Mouse (Mus musculus): ENCODE measurements at regions not wholly inside any gene's neighbourhood (a gene's known extent, or its start where the extent isn't known, plus 50 kb on each side); places are given as distances from the start of the nearest gene placed in this dataset.
A peak's percentile ranks its signal among the peaks of the same experiment; 100 is the strongest.

DNA sequence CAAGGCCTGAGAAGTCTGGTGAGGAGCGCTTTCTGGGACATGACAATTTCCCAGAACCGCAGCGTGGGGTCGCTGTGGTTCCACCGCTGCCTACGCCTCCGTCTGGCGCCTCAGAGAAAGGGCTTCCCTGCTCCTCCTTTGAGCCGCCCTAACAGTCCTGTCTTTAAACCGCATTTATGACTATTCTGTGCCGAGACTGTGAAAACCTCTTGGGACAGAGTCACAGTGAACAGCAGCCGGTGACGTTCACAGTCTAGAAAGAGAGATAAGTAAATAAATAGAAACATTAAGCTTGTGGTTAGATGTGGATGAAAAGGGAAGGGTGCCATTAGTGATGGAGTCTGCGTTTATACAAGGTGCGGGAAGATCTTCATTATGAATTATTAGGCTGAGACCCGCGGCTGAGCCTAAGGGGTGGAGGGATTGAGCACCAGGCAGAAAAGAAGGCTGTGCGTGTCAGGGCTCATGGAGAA, 59.1 kb upstream of the Ssx2ip start:
- Histone ChIP-seq H3K27me3 (ENCODE audit: control insufficient read depth, insufficient read depth, low read length) (no peaks in the 10 kb centered on the region), H3K4me3 (replicated peaks; ENCODE audit: low read length) (peak overlapping the region; percentile 30), H3K9ac (ENCODE audit: low read length) (peak overlapping the region; percentile 26), H3K27ac (ENCODE audit: low read length) (no peak overlapping the region), H3K9me3 (replicated peaks; ENCODE audit: control insufficient read depth, low read length) (no peaks in the 10 kb centered on the region), H3K36me3 (ENCODE audit: control insufficient read depth, insufficient read depth, low read length) (no peaks in the 10 kb centered on the region), H3K4me2 (ENCODE audit: low read depth, low read length) (peak overlapping the region; percentile 47), H3K4me1 (ENCODE audit: control insufficient read depth, insufficient read depth, low read length) (peaks cover 3% of the 10 kb centered on the region; the same call in 1 of the 2 replicates)
- WGBS = 5% methylated on average over 18 of the region's 18 CpGs
- ATAC-seq (ENCODE audit: insufficient read depth, low FRiP score) = peak; percentile 62; the same call in 1 of the 2 replicates

DNA sequence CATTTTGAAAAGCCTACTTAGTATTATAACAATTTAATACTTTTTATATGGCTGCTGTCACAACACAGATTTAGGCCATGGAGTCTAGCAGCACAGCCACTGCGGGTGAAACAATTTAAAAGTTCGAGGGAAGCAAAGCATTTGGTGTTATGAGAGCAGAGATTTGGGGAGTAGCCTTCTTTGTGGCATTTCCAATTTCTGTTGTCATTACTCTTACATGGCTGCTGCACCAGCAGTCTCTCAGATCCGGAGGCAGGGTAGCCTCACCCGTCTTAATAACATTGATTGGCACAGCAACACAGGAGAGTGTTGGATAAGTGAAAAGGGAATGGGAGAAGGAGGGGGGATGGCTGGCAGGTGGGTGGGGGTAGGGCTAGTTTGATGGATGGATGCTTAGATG, 58.5 kb upstream of the Ssx2ip start:
- WGBS = 55% methylated on average over 4 of the region's 4 CpGs
- H3K4me1 ChIP-seq (ENCODE audit: control insufficient read depth, insufficient read depth, low read length) = peaks cover 1% of the 10 kb centered on the region; the same call in 1 of the 2 replicates
- H3K27me3 ChIP-seq (ENCODE audit: control insufficient read depth, insufficient read depth, low read length) = no peaks in the 10 kb centered on the region
- ATAC-seq (ENCODE audit: insufficient read depth, low FRiP score) = no peak
- no peak overlapping the region for H3K4me3 ChIP-seq (replicated peaks; ENCODE audit: low read length)
- H3K36me3 ChIP-seq (ENCODE audit: control insufficient read depth, insufficient read depth, low read length) = no peaks in the 10 kb centered on the region
- no peaks in the 10 kb centered on the region for H3K9me3 ChIP-seq (replicated peaks; ENCODE audit: control insufficient read depth, low read length)
- peak overlapping the region; percentile 47; the same call in 1 of the 2 replicates for H3K4me2 ChIP-seq (ENCODE audit: low read depth, low read length)
- H3K27ac ChIP-seq (ENCODE audit: low read length) = no peak overlapping the region
- no peak overlapping the region for H3K9ac ChIP-seq (ENCODE audit: low read length)

DNA sequence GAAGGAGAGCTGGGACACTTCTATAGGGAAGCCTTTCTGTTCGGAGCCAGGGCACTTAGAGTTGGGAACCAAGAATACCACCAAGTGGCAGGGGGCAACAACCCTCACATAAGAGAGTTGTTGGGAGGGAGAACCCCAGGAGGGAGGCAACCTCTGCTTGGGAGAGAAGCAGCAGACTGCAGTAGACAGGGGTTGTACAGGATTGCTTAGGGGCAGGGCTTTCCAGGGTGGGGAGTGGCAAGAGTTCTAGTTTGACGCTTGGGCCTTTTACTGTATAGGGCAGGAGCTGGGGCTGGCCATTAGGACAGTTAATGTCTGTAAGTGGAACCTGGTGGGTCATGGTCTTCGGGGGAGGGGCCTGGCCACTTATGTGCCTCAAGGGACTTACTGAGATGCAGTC, 57.1 kb upstream of the Ssx2ip start:
- Histone ChIP-seq H3K4me1 (ENCODE audit: control insufficient read depth, insufficient read depth, low read length) (no peaks in the 10 kb centered on the region), H3K9me3 (replicated peaks; ENCODE audit: control insufficient read depth, low read length) (no peaks in the 10 kb centered on the region), H3K9ac (ENCODE audit: low read length) (no peak overlapping the region), H3K27ac (ENCODE audit: low read length) (no peak overlapping the region), H3K4me2 (ENCODE audit: low read depth, low read length) (no peak overlapping the region), H3K4me3 (replicated peaks; ENCODE audit: low read length) (no peak overlapping the region), H3K36me3 (ENCODE audit: control insufficient read depth, insufficient read depth, low read length) (no peaks in the 10 kb centered on the region), H3K27me3 (ENCODE audit: control insufficient read depth, insufficient read depth, low read length) (no peaks in the 10 kb centered on the region)
- 83% methylated on average over 3 of the region's 3 CpGs for WGBS
- no peak for ATAC-seq (ENCODE audit: insufficient read depth, low FRiP score)

DNA sequence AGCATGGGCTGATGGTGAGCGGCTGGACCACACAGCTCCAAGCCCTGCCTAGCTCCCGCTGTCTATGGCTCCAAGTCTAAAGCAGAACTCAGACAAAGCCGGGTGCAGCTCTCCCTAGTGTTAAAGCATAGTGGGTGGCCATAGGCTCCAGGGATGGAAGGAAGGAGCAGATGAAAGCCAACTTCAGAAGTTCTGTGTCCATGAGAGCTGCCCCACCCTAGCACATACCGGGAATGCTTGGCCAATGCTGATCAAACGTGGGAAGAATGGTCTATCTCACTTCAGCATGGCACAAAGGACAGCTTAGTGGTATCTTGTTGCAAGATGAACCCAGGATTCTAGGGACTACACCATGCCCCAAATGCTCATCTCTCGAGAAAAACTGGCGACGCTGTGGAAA, 55.5 kb upstream of the Ssx2ip start:
- Histone ChIP-seq H3K4me3 (replicated peaks; ENCODE audit: low read length) (no peak overlapping the region), H3K27ac (ENCODE audit: low read length) (no peak overlapping the region), H3K9me3 (replicated peaks; ENCODE audit: control insufficient read depth, low read length) (no peaks in the 10 kb centered on the region), H3K4me2 (ENCODE audit: low read depth, low read length) (no peak overlapping the region), H3K9ac (ENCODE audit: low read length) (no peak overlapping the region), H3K4me1 (ENCODE audit: control insufficient read depth, insufficient read depth, low read length) (no peaks in the 10 kb centered on the region), H3K36me3 (ENCODE audit: control insufficient read depth, insufficient read depth, low read length) (no peaks in the 10 kb centered on the region), H3K27me3 (ENCODE audit: control insufficient read depth, insufficient read depth, low read length) (no peaks in the 10 kb centered on the region)
- ATAC-seq (ENCODE audit: insufficient read depth, low FRiP score) = no peak
- 75% methylated on average over 8 of the region's 8 CpGs for WGBS

DNA sequence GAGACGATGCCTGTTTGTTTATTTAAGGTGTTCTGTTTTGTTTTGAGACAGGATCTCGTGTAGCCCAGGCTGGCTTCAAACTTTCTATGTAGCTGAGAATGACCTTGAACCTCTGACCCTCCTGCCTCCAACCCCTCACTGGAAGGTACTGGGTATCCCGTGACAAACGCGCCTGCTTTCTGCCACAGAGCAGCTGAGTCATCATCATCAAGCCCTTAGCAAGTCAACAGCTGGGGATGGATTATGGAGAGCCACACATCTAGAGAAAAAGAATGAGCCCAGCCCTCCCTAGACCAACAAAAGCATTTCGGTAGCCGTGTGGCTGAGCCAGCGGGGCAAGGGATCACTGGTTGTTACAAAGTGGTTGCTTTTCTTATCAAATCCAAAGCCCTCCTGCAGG, 55.0 kb upstream of the Ssx2ip start:
- H3K27me3 ChIP-seq (ENCODE audit: control insufficient read depth, insufficient read depth, low read length) = no peaks in the 10 kb centered on the region
- no peaks in the 10 kb centered on the region for H3K9me3 ChIP-seq (replicated peaks; ENCODE audit: control insufficient read depth, low read length)
- H3K27ac ChIP-seq (ENCODE audit: low read length) = no peak overlapping the region
- no peak overlapping the region for H3K4me3 ChIP-seq (replicated peaks; ENCODE audit: low read length)
- H3K36me3 ChIP-seq (ENCODE audit: control insufficient read depth, insufficient read depth, low read length) = no peaks in the 10 kb centered on the region
- no peak overlapping the region for H3K4me2 ChIP-seq (ENCODE audit: low read depth, low read length)
- WGBS = 45% methylated on average over 8 of the region's 8 CpGs
- ATAC-seq (ENCODE audit: insufficient read depth, low FRiP score) = no peak
- no peak overlapping the region for H3K9ac ChIP-seq (ENCODE audit: low read length)
- no peaks in the 10 kb centered on the region for H3K4me1 ChIP-seq (ENCODE audit: control insufficient read depth, insufficient read depth, low read length)

DNA sequence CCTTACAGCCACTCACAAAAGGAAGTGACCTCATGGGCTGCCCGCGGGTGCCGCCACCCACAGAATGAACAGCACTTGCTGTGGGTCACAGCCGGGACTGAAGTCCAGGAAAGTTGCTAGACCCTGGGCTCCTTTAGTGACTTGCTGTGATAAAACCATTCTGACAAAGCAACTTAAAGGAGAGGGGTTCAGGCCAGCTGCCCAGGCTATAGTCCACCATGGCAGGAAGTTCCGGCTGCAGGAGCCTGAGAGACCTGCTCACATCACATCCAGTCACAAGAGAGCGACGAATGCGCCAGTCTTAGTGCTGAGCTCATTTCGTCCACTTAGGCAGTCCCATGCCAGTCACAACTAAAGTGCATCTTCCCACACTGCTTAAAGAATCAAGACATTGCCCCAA, 54.3 kb upstream of the Ssx2ip start:
- 90% methylated on average over 9 of the region's 9 CpGs for WGBS
- Histone ChIP-seq H3K4me2 (ENCODE audit: low read depth, low read length) (no peak overlapping the region), H3K9ac (ENCODE audit: low read length) (no peak overlapping the region), H3K4me3 (replicated peaks; ENCODE audit: low read length) (no peak overlapping the region), H3K9me3 (replicated peaks; ENCODE audit: control insufficient read depth, low read length) (no peaks in the 10 kb centered on the region), H3K36me3 (ENCODE audit: control insufficient read depth, insufficient read depth, low read length) (no peaks in the 10 kb centered on the region), H3K27ac (ENCODE audit: low read length) (no peak overlapping the region), H3K4me1 (ENCODE audit: control insufficient read depth, insufficient read depth, low read length) (no peaks in the 10 kb centered on the region), H3K27me3 (ENCODE audit: control insufficient read depth, insufficient read depth, low read length) (no peaks in the 10 kb centered on the region)
- no peak for ATAC-seq (ENCODE audit: insufficient read depth, low FRiP score)

DNA sequence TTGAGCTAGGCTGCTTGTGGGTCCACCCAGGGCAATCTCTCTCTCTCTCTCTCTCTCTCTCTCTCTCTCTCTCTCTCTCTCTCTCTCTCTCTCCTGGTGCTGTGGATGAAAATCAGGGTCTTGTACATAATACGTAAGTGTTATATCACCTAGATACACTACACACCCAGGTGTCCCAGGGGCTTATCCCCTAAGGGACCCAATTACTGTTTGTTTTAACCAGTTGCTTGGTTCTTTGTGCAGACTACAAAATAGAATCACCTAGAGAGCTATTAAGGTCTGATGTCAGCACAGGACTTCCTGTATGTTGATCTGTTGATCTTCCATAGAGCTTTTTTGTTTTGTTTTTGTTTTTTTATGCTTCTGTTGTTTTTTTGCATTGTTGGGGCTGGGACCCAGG, 53.0 kb upstream of the Ssx2ip start:
- Histone ChIP-seq H3K27ac (ENCODE audit: low read length) (no peak overlapping the region), H3K4me1 (ENCODE audit: control insufficient read depth, insufficient read depth, low read length) (no peaks in the 10 kb centered on the region), H3K9me3 (replicated peaks; ENCODE audit: control insufficient read depth, low read length) (no peaks in the 10 kb centered on the region), H3K27me3 (ENCODE audit: control insufficient read depth, insufficient read depth, low read length) (no peaks in the 10 kb centered on the region), H3K4me2 (ENCODE audit: low read depth, low read length) (no peak overlapping the region), H3K9ac (ENCODE audit: low read length) (no peak overlapping the region), H3K4me3 (replicated peaks; ENCODE audit: low read length) (no peak overlapping the region), H3K36me3 (ENCODE audit: control insufficient read depth, insufficient read depth, low read length) (no peaks in the 10 kb centered on the region)
- no peak for ATAC-seq (ENCODE audit: insufficient read depth, low FRiP score)
- 93% methylated on average over 1 of the region's 1 CpGs for WGBS

DNA sequence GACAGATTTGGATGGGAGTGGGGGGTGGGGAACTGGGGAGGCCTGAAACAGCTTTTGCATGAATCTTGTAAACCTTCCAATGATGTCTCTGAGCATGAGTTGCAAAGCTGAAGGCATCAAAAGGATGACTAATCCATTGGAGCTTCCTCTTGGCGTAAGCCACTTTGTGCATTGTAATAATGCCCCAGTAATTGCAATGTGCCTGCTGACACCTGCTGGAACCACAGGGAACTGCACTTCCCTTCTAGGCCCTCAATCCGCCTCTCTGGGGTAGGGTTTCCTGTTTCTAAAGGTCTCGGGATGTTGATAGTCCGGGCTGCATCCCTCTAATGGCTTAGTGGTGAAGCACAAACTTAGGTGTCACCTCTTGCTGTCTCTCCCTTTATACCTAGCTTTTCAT, 52.3 kb upstream of the Ssx2ip start:
- no peak overlapping the region for H3K4me3 ChIP-seq (replicated peaks; ENCODE audit: low read length)
- H3K27ac ChIP-seq (ENCODE audit: low read length) = no peak overlapping the region
- H3K27me3 ChIP-seq (ENCODE audit: control insufficient read depth, insufficient read depth, low read length) = no peaks in the 10 kb centered on the region
- no peak for ATAC-seq (ENCODE audit: insufficient read depth, low FRiP score)
- no peaks in the 10 kb centered on the region for H3K4me1 ChIP-seq (ENCODE audit: control insufficient read depth, insufficient read depth, low read length)
- no peaks in the 10 kb centered on the region for H3K36me3 ChIP-seq (ENCODE audit: control insufficient read depth, insufficient read depth, low read length)
- H3K4me2 ChIP-seq (ENCODE audit: low read depth, low read length) = no peak overlapping the region
- H3K9ac ChIP-seq (ENCODE audit: low read length) = no peak overlapping the region
- WGBS = 82% methylated on average over 4 of the region's 4 CpGs
- no peaks in the 10 kb centered on the region for H3K9me3 ChIP-seq (replicated peaks; ENCODE audit: control insufficient read depth, low read length)

DNA sequence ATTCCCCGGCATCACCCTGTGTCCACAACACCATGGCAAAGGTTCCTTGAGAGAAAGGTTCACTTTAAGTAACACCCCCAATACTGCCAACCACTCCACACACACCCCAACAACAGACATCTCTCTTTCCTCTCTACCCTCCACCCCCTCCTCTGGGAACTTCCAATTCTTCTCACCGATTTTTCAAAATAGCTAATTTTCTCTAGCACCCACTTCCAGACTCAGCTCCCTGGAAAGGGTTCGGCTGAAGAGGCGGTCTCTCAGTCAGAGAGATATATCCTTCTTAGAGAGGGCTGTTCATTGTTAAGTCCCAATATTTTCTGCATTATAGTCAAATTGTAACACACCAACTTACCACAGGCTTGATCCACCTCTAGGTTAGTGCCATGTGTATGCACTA, 50.5 kb upstream of the Ssx2ip start:
- Histone ChIP-seq H3K4me1 (ENCODE audit: control insufficient read depth, insufficient read depth, low read length) (no peaks in the 10 kb centered on the region), H3K9ac (ENCODE audit: low read length) (no peak overlapping the region), H3K4me2 (ENCODE audit: low read depth, low read length) (no peak overlapping the region), H3K27ac (ENCODE audit: low read length) (no peak overlapping the region), H3K27me3 (ENCODE audit: control insufficient read depth, insufficient read depth, low read length) (no peaks in the 10 kb centered on the region), H3K36me3 (ENCODE audit: control insufficient read depth, insufficient read depth, low read length) (no peaks in the 10 kb centered on the region), H3K9me3 (replicated peaks; ENCODE audit: control insufficient read depth, low read length) (no peaks in the 10 kb centered on the region), H3K4me3 (replicated peaks; ENCODE audit: low read length) (no peak overlapping the region)
- 95% methylated on average over 4 of the region's 4 CpGs for WGBS
- no peak for ATAC-seq (ENCODE audit: insufficient read depth, low FRiP score)

All from stomach, embryonic 16.5 days (tissue).